Mouse (Mus musculus) right cerebral cortex, postnatal 14 days (tissue): ENCODE data around the gene Drd4.

Experiments used
- DNase-seq: peaks from one replicate; pipeline ENCODE4 v3.0.0; 2022

Drd4 gene

GRCm38 (mm10) chr7:141337716-141338416 lies 46.1 kb downstream of the Drd4 start:
- no peak for DNase-seq

- no peak for DNase-seq
Observed at GRCm38 (mm10) chr7:141338576-141339131, 46.8 kb downstream of the Drd4 start, which contains the start of gene Eps8l2. Gene Eps8l2 (plus strand): TSS chr7:141338880.

- no peak for DNase-seq
Observed at GRCm38 (mm10) chr7:141339215-141339920, 47.6 kb downstream of the Drd4 start.

GRCm38 (mm10) chr7:141340023-141340422 lies 48.2 kb downstream of the Drd4 start:
- no peak for DNase-seq

GRCm38 (mm10) chr7:141340476-141340875 lies 48.7 kb downstream of the Drd4 start:
- no peak for DNase-seq

- DNase-seq = no peak
Observed at GRCm38 (mm10) chr7:141341689-141342226, 50.0 kb downstream of the Drd4 start.

GRCm38 (mm10) chr7:141343230-141343629 lies 51.4 kb downstream of the Drd4 start:
- DNase-seq = no peak

- no peak for DNase-seq
Observed at GRCm38 (mm10) chr7:141343696-141344095, 51.9 kb downstream of the Drd4 start.

- DNase-seq = no peak
Observed at GRCm38 (mm10) chr7:141344787-141345186, 53.0 kb downstream of the Drd4 start.
